Mouse (Mus musculus) forelimb bud, embryonic 11.5 days (tissue): ENCODE measurements around the gene Psme3.

ENCODE experiments used
- DNase-seq: peaks from one replicate; pipeline ENCODE4 v3.0.0-alpha.2; 2012; ENCODE audit warnings: low read depth, low spot score

The Psme3 gene

DNA sequence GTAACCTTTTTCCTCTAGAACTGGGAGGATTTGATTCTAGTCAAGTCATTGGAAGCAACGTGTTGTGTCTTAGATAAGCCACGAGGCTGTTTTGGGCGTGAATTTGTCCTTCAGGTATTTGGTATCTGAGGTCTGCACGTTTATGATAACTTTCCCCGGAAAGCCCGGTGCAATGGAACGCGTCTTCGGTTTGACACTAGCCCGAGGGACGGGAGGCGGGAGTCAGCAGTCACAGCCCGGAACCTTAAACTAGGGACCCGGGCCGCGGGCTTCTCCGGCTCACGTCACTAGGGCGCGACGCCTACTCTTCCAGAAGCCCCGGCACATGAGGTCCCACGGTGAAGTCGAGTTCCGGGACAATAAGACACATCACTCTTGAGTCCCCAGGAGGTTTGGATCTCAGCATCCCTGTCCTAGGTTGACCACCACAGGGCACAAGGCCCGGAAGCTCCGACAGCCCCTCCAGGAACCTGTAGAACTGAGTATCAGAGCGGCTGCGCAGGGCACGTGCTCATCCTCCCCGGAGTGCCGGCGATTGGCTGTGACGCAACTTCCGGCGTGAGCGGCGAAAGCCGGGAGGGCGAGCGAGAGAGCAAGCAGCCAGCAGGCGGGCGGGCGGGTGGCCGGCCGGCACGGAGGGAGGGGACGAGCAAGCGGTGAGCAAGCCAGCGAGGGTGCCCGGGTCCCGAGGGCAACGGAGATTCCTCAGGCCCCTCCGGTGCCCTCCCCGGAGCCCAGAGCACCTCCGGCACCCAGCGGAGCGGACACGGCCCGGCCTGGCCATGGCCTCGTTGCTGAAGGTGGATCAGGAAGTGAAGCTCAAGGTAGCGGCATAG lies at the start of gene Psme3:
Psme3 (plus strand) TSS at position 549 of the 836 bp plus-strand sequence.
- DNase-seq, result peak; percentile 90

DNA sequence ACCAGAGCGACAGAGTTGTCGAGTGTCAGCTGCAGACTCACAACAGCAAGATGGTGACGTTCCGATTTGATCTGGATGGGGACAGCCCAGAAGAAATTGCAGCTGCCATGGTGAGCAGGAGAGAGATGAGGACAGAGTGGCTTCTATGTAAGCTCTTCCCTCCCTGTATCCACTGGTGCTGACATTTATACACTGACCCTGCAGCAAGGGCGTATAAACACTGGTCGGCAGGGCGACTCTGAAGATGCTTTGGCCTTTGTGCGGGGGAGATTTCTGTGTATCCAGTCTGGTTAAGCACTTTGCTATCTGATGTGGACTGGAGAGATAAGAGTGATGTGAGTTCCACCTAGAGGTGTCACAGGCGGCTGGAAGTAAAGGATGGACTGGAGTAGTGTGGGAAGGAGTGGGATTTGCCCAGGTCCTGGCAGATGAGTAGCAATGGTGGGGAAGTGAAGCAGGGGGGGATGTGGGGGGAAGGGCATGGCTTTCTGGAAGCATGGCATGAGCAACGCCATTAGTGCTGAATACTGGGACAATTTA lies 46.4 kb upstream of the Psme3 start:
- DNase-seq, result no peak

DNA sequence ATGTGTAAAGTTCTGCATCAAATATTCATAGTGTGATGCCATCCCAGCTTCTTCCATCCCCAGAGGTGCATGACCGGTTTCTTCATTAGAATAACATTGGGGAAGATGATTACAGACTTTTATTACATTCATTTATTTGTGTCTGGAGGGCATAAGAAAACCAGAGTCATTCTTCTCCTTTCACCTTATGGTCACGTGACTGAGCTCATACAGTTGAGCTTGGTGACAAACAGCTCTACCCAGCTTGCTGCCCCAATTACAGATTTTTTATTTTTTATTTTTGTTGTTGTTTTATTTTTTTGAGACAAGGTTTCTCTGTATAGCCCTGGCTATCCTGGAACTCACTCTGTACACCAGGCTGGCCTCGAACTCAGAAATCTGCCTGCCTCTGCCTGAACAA lies 43.6 kb upstream of the Psme3 start:
- no peak for DNase-seq

DNA sequence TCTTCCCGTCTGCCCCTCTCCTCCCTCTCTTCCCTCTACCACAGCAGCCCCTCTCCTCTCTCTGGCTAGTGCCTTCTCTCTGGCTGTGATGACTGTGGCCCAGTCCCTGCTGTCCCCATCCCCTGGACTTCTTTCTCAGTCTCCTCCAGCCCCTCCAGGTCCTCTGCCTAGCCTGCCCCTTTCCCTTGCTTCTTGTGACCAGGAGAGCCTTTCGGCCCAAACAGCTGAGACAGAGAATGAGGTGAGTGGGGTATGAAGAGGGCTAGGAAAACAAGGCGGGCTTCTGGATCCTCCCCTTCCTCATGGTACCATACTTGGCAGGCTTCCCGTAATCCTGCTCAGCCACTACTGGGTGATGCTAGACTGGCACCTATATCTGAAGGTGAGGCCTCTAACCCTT lies 40.7 kb upstream of the Psme3 start:
- DNase-seq, result no peak

DNA sequence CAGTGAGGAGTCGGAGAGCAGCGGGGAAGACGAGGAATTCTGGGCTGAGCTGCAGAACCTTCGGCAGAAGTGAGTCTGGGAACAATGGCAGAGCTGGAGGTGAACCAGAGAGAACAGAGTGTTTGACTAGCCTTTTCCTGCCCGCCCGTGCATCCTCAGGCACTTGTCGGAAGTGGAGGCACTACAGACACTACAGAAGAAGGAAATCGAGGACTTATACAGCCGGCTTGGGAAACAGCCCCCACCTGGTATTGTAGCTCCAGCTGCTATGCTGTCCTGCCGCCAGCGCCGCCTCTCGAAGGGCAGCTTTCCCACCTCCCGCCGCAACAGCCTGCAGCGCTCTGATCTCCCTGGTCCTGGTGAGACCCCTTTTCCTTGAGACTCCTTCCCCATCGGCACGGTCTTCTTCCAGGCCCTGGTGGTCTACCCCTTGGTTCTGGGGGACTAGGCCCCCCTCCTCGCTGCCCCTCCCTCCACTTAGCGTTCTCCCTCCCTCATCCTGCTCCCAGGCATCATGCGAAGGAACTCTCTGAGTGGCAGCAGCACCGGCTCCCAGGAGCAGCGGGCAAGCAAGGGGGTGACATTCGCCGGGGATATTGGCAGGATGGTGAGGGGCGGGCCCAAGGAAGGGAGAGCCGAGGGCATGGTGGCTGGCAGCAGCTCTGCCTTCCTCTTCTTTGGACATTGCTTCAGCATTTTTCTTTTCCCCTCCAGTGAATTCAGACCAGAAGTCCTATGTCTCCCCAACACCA lies 39.5 kb upstream of the Psme3 start:
- DNase-seq, result no peak

DNA sequence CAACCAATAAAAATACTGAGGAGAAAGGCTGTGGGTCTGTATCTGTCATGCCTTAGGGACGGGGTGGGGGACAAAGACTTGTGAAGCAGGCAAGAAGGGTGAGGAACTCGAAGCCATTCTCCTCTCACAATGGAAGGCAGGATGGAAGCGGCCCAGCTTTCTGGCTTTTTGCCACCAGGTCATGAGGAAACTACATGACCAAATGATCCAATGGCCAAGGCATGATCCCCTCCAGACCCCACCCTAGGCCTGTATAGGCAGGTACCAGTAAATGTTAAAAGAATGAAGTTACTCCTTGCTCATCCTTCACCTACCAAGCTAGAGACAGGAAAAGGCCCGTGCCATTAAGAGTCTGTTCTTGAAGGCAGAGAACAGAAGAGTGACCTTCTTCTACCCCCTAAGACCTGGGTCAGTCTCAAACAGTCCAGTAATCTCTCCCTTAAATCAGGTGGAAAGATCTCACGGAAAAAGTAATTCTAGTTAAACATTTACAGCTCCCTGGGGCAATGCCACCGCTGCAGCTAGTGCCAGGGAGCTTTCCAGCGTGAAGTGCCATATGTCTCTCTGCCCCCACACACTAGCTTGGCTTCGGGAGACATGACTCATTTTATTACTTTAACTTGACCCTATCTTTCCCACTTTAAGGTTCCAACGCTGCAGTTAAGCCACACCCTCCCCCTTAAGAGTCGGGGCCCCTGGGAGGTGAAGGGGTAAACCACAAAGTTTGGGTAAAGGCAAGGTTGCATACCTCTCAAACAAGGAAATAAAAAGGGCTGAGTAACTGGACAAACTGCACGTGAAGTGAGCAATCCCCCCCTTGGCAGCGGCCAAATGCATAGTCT lies 38.4 kb upstream of the Psme3 start:
- no peak for DNase-seq

DNA sequence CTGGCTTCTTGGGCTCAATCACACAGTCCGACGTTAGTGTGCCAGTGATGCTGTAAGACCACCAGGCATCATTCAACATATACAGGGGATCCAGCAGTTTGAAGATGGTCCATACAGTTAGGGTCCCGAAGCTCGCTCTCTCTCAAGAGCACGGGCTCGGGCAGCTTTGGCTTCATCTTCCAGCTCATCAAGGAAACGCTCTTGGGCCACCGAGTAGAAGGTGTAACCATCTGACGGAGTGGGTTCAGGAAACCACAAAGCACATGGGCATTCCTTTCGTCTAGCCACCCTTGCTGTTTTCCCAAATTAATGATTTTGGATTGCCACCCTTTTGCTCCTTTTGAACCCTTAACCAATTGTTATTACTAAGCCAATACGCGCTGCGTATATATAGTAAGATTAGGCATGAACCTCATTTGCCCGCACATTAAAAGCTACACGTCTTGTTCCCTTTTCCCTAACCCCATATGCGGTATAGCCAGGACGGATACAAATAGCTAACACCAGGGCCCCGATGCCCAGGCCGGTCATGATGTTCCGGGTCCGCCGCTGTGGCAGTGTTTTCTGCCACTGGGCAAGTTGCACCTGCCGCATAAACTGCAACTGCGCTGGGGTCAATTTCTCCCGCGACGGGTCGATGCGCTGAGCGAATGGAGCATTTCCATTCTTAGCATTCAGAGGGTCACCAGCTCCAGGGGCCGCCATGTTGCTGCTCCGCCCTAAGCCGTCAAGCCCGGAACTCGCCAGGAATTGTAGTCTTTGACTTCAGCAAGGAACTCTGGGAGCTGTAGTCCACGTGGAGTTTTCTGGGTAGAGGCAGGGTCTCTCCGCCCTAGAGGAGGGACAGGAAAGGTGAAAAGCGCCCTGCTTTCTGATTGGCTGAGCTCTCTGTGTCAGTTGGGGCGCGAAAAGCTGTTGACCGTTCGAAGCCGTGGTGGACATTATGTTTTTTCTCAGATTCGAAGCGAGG lies 37.5 kb upstream of the Psme3 start, which contains the start of the genes Cntd1 and Coa3:
Cntd1 (plus strand) TSS at position 790 of the 970 bp plus-strand sequence.
Coa3 (minus strand) TSS at position 892 of the 970 bp plus-strand sequence.
- DNase-seq, result peak; percentile 93

DNA sequence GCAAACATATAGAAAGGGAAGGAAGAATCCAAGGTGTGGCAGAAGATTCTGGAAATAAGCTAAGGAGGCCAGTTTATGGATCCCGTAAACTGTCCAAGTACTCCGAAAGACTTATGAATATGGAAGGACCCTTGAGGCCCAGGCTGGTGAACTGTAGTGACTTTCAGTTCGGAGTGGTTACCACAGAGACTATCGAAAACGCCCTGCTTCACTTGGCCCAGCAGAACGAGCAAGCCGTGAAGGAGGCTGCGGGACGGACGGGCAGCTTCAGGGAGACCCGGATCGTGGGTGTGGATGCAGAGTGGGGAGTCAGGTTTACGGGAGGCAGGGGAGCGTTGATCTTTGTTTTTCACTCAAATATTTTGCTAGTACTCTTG lies 36.8 kb upstream of the Psme3 start:
- DNase-seq, result no peak

DNA sequence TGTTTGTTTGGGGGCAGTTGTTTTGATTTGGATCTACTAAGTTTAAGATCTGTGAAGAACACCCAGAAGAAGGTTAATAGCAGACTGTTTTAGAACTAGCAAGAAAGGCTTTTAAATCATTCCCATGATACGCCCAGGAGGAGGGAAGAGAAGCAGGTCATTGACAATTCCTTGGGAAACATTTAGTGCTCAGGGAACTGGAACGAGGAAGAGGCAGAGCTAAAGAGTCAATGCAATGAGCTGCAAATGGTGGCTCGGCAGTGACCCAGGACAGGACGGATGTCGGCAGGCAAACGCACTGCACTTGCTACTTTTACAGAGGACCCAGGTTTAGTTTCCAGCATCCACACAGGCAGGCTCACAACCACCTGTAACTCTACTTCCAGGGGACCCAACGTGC lies 35.2 kb upstream of the Psme3 start:
- no peak for DNase-seq

DNA sequence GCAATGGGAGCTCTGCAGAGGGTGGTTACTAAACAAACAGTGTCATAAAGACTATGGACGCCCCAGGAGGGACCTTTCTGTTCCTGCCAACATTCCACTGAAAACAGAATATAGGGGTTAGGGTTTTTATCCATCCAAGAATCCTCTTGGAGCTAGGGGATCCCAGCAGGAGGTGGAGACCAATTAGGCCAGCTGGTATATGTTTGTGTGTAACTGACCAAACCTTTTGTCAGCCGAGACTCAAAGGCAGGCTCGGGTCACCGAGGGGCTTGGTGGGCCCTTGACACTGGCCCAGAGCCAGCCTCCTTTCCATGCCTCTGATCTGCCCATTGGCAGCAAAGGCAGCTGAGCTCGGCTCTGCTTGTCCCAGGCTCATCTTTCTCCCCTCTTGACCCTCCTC lies 33.1 kb upstream of the Psme3 start:
- DNase-seq, result no peak

DNA sequence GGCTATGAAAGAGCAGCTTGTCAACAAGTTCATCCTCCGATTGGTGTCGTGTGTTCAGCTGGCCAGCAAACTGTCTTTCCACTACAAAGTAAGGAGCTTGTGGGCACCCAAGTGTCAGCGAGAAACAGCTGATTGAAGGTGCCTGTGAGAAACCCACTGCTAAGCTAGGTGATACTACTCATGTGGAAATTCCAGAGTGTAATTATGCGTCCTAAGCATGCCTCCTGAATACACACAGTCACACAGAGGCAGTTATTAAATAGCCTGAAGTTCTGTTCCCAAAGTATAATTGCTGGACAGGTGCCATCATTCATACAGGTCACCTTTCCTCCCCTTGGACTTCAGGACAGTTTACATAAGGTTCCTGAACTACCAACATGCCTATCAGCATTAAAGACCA lies 32.2 kb upstream of the Psme3 start:
- DNase-seq, result no peak

DNA sequence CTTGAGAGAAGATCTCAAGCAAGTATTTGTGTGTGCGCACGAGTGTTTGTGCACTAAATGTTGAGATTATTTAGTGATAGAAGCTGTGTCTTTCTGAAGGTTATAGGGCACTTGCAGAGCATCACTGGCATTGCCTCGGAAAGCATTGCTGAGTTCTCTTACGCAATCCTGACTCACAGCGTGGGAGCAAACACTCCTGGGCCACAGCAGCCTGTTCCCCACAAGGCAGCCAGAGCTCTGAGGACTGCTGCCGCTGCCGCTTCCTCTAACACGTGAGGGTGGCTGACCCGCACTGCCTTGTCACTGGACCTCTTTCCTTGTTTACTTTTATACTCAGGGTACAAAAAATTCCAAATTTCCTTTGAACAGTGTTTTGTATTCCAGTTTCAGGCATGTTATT lies 28.7 kb upstream of the Psme3 start:
- DNase-seq, result no peak

DNA sequence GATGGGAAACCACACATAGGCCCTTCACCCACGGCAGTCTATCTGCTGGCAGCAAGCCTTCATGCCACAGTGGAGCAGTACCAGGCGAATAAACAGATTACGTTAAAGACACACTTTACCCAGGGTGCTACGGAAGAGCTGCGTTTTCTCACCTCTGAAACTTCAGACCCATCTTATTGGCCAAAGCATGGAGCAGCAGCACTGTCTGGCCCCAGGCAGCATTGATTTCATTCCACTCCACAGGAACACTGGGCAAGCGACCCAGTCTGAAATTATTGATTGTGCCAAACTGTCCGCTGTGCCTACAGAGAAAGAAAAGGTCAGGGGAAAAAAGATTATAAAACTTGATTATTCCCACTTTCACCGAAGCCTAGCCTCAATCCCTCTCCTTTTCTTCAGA lies 24.8 kb upstream of the Psme3 start:
- no peak for DNase-seq

DNA sequence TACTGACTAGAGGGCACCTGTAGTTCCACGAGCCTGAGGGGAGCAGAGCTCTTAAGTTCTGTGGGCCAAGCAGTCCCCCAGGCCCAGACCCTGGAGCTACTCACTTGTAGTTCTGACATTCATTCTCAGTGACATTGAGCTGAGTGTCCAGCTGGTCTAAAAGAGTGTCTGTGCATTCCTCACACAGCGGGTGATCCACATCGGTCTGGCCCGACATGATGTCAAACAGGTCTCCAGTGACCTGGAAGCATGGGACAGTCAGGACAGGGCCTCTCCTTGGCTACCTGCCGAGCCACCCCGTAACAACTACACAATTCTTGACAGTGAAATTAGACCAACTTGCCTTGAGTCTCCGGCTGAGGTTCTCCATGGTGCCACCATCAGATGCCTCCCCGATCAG lies 20.8 kb upstream of the Psme3 start:
- no peak for DNase-seq

DNA sequence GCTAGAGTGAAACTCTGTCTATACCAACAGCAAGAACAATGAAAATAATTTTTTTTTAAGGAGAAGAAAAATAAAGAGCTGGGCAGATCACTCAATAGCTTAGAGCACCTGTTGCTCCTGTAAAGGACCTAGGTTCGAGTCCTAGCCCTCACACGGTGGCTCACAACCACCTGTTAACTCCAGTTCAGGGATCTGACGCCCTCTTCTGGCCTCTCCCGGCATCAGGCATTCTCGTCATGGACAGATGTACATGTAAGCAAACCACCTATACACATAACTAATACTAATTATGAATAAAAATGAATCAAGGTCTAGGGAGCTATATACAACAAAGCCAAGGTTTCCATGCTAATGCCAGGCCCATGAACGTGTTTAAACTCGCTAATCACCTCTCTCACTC lies 15.1 kb upstream of the Psme3 start:
- no peak for DNase-seq

DNA sequence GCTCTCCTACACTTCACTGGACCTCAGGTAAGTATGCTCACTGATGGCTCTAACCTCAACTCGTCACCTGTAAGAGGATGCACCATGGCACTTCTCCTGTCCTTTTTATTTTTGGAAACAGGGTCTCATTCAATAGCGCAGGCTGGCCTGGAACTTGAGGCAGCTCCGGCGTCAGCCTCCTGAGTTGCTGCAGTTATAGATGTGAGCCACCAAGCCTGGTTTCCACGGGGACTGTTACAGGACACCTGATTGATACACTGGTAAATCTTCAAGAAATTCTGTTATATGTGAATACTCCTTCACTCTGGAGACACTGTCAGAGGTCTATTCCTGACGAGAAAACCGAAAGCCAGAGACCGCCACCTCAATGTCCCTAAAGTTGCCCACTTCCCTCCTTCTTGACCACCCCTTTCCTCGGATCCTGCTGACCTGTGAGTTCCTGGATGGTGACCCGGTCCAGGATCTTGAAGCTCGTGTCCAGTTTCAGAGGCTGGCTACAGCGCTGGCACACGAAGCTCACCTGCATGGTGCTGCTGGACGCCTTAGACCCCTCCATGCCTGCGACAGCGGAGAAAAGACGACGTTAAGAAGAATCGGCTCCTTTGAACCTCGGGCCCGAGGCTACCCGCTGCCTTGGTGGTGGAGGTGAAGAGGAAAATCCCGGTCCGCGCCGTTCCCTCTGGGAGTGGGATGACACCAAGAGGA lies 14.6 kb upstream of the Psme3 start:
- DNase-seq, result no peak

DNA sequence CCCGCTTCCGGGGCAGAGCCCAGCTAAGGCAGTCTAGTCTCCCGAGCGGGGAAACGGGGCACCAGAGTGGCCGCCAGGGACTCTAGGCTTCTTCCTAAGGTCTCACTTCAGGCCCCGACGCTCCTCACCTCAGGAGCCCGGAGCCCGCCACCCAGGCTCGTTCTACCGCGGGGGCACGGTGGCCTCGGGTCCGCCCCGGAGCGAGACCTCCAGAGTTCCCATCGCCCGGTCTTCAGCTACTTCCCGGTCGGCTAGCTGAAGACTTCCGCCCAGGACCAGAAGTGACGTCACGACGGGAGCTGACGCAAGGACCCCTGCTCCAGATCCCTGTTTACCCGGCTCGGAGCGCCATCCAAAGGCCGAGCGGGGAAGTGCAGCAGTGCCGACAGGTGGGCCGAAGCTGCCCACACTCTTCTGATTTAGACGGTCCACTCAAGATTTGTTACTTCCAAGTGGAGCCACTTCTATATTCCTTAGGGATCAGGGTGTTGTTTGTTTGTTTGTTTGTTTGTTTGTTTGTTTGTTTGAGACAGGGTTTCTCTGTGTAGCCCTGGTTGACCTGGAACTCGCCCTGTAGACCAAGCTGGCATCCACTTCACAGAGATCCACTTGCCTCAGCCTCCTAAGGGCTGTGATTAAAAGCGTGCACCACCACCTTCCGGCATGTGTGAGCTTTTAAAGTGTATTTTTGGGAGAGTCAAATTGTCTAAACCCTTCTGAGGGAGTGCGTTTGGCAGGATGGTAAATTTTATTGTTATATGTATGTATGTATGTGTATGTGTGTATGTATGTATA lies 13.8 kb upstream of the Psme3 start, which contains the start of gene Becn1:
Becn1 (minus strand) TSS at position 283 of the 795 bp plus-strand sequence.
- DNase-seq, result peak; percentile 96

DNA sequence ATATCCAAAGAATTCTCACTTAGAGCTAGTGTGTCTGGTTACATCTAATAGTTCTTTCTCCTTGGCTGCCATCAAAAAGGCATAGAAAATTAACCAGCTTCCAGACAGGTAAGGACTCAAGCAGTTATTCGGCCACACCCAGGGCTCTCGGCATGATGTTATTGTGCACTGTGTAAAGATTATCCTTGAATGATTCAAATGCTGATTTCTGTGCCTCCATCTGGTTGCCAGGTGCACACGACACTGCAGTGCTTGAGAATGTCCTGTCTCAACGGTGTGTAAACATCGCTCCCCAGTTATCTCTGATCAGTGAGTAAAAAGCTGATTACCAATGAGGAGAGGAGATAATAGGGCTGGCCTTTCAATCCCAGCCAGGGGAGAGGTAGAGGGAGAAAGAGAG lies 8.3 kb upstream of the Psme3 start:
- DNase-seq, result no peak

DNA sequence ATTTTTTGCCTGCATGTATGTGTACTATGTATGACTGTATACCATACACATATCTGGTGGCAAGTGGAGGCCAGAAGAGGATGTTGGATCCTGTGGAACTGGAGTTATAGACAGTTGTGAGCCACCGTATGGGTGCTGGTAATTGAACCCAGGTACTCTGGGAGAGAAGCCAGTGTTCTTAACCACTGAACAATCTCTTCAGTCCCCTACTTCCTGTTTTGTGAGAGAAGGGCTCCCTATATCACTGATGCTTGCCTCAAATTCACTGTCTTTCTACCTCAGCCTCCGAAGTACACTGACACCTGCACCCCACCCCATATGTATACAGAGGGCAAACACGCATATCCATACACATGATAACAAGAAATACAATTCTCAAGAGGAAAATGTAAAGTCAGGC lies 4.9 kb upstream of the Psme3 start:
- DNase-seq, result no peak
